Mouse (Mus musculus) MEL (cell line): ENCODE measurements at regions not wholly inside any gene's neighbourhood (a gene's known extent, or its start where the extent isn't known, plus 50 kb on each side); places are given as distances from the start of the nearest gene placed in this dataset.

Experiments used
- CTCF ChIP-seq, 3 experiments: IDR thresholded peaks in 2 of 3; conservative IDR thresholded peaks in 1 of 3; 2 replicates each; pipeline ENCODE4 v1.5.1; 2011 to 2012; ENCODE audit warnings: low read length in 3 of 3, low read depth in 2 of 3, mild to moderate bottlenecking in 2 of 3, improper control_type of control experiment in 1 of 3, inconsistent platforms in 1 of 3, mixed read lengths in 1 of 3, moderate library complexity in 1 of 3; ENCODE audit not compliant: control insufficient read depth in 1 of 3, insufficient read depth in 1 of 3, poor library complexity in 1 of 3, severe bottlenecking in 1 of 3
- ELF1 ChIP-seq: IDR thresholded peaks from 2 replicates; pipeline ENCODE4 v1.6.1; 2014; ENCODE audit warnings: low read depth, mild to moderate bottlenecking, inconsistent platforms, low read length, improper control_type of control experiment, moderate library complexity
- GATA1 ChIP-seq: IDR thresholded peaks from 2 replicates; pipeline ENCODE4 v1.6.1; 2011; ENCODE audit warnings: low read depth, low read length, improper control_type of control experiment
- KAT2A ChIP-seq: conservative IDR thresholded peaks from 2 replicates; pipeline ENCODE4 v1.6.1; 2012; ENCODE audit warnings: low read depth, low read length, improper control_type of control experiment, inconsistent platforms
- MXI1 ChIP-seq: IDR thresholded peaks from 2 replicates; pipeline ENCODE4 v1.6.1; 2011; ENCODE audit warnings: mild to moderate bottlenecking, low read depth, low read length, improper control_type of control experiment
- MYB ChIP-seq: IDR thresholded peaks from 2 replicates; pipeline ENCODE4 v1.6.1; 2011; ENCODE audit warnings: mild to moderate bottlenecking, low read depth, low read length, improper control_type of control experiment
- MYC ChIP-seq: IDR thresholded peaks from 2 replicates; pipeline ENCODE4 v1.6.1; 2011; ENCODE audit warnings: low read depth, mild to moderate bottlenecking, low read length, improper control_type of control experiment, moderate library complexity
- POLR2A ChIP-seq, 2 experiments: IDR thresholded peaks; 2 replicates each; pipeline ENCODE4 v1.6.1; 2011 to 2012; ENCODE audit warnings: low read length in 2 of 2, mild to moderate bottlenecking in 2 of 2, control low read depth in 1 of 2, improper control_type of control experiment in 1 of 2, low read depth in 1 of 2, moderate library complexity in 1 of 2; ENCODE audit not compliant: control insufficient read depth in 1 of 2, insufficient read depth in 1 of 2, poor library complexity in 1 of 2
- RCOR1 ChIP-seq: IDR thresholded peaks from 2 replicates; pipeline ENCODE4 v1.6.1; 2012; ENCODE audit warnings: low read depth, mild to moderate bottlenecking, inconsistent platforms, low read length, improper control_type of control experiment
- SIN3A ChIP-seq: IDR thresholded peaks from 2 replicates; pipeline ENCODE4 v1.6.1; 2012; ENCODE audit warnings: low read length, improper control_type of control experiment, inconsistent platforms
- TAL1 ChIP-seq: IDR thresholded peaks from 2 replicates; pipeline ENCODE4 v1.6.1; 2012; ENCODE audit warnings: mild to moderate bottlenecking, inconsistent platforms, low read length, moderate library complexity, mixed read lengths
- USF1 ChIP-seq: IDR thresholded peaks from 2 replicates; pipeline ENCODE4 v1.6.1; 2014; ENCODE audit warnings: low read depth, mild to moderate bottlenecking, inconsistent platforms, low read length, improper control_type of control experiment, moderate library complexity
- ZMIZ1 ChIP-seq: IDR thresholded peaks from 2 replicates; pipeline ENCODE4 v1.6.1; 2012; ENCODE audit warnings: low read depth, mild to moderate bottlenecking, inconsistent platforms, low read length, improper control_type of control experiment, moderate library complexity

DNA sequence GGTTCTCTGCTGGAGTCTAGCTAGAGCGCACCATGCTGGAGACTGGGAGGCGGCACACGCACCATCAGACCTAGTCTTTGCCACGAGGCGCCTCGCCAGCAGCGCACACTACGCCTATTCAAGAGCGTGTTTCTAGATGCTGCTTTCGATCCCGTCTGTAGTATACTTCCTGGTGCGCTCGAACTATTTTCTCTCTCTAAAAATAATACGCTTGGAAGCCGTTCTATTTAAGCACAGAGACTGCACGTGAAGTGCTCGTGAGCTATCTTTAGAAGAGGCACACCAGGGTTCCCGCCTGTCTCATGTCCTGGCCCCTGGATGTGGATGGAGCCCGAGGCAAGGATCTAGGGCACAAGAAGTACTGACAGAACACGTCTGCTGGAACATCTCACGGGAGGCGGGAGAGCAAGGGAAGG lies 87.4 kb upstream of the Pcbd1 start:
- TF ChIP-seq KAT2A (no peak), MYB (no peak), CTCF (IDR thresholded peaks at IDR 0.05 in 2 of 3, conservative IDR thresholded peaks at IDR 0.05 in 1 of 3; ENCODE audit: control insufficient read depth in 1 of 3, insufficient read depth in 1 of 3, low read depth in 2 of 3, low read length in 3 of 3, poor library complexity in 1 of 3, severe bottlenecking in 1 of 3) (no peak), ELF1 (no peak), USF1 (no peak), TAL1 (no peak), GATA1 (no peak), SIN3A (no peak), MYC (no peak), RCOR1 (no peak), MXI1 (no peak), POLR2A (IDR thresholded peaks at IDR 0.05; ENCODE audit: control insufficient read depth in 1 of 2, insufficient read depth in 1 of 2, low read depth in 1 of 2, low read length in 2 of 2, poor library complexity in 1 of 2) (no peak), ZMIZ1 (no peak)
